Mouse (Mus musculus) lung, adult 2 months (tissue): ENCODE results near the gene Rsph6a.

Experiments used
- CTCF ChIP-seq: fragments of 200-500 bp; IDR thresholded peaks from 2 replicates; pipeline ENCODE4 v1.5.1; 2011; ENCODE audit warnings: mild to moderate bottlenecking, low read length, control low read depth; ENCODE audit not compliant: insufficient read depth
- POLR2A ChIP-seq: fragments of 200-500 bp; IDR thresholded peaks from 2 replicates; pipeline ENCODE4 v1.6.1; 2011; ENCODE audit warnings: low read depth, mild to moderate bottlenecking, control low read depth, low read length, borderline replicate concordance; ENCODE audit errors: extremely low read depth

GRCm38 (mm10) chr7:19094471-19094825 is 40.0 kb downstream of the Rsph6a start, which contains the start of gene Six5:
- TF ChIP-seq CTCF (no peak), POLR2A (no peak)
